Mouse (Mus musculus) Muller cell, postnatal 12 days (primary cell): Measurements from ENCODE around the gene Gm13278.
"Not testable (repeated sequence)": the region's sequence is repeated elsewhere in the genome, so short reads cannot be mapped to it uniquely, and the experiment has no call there.

Experiments used
- DNase-seq: peaks from one replicate; pipeline ENCODE4 v3.0.0-alpha.2; 2015; ENCODE audit errors: inconsistent ontology term

Gene Gm13278

GRCm38 (mm10) chr4:88793936-88794675, 2.8 kb downstream of the Gm13278 start, which contains the start of gene Gm13275:
Gm13275 (plus strand) TSS chr4:88794487.
- not testable (repeated sequence) for DNase-seq

GRCm38 (mm10) chr4:88797097-88797496, 5.7 kb downstream of the Gm13278 start, which contains the start of gene Gm13279:
Gm13279 (plus strand) TSS chr4:88797397.
- DNase-seq: not testable (repeated sequence)

- DNase-seq: not testable (repeated sequence)
Observed at GRCm38 (mm10) chr4:88799365-88799764, 8.0 kb downstream of the Gm13278 start, which contains the start of gene Gm13285. Gm13285 (plus strand) TSS chr4:88799665.

- not testable (repeated sequence) for DNase-seq
Observed at GRCm38 (mm10) chr4:88802954-88803353, 11.6 kb downstream of the Gm13278 start, which contains the start of gene Gm13287. Gm13287 (plus strand) TSS chr4:88803254.

GRCm38 (mm10) chr4:88805231-88805630, 13.9 kb downstream of the Gm13278 start, which contains the start of gene Gm13288:
Gm13288 (plus strand) TSS chr4:88805531.
- not testable (repeated sequence) for DNase-seq

GRCm38 (mm10) chr4:88805761-88806160, 14.4 kb downstream of the Gm13278 start:
- DNase-seq: not testable (repeated sequence)

- DNase-seq: no peak
Observed at GRCm38 (mm10) chr4:88815928-88816327, 24.6 kb downstream of the Gm13278 start, which contains the start of gene Ifna7. Ifna7 (plus strand) TSS chr4:88816228.

- no peak for DNase-seq
Observed at GRCm38 (mm10) chr4:88819659-88820058, 28.3 kb downstream of the Gm13278 start, which contains the start of gene Ifna11. Ifna11 (plus strand) TSS chr4:88819959.

- DNase-seq: no peak
Observed at GRCm38 (mm10) chr4:88822995-88823394, 31.6 kb downstream of the Gm13278 start.

- DNase-seq: not testable (repeated sequence)
Observed at GRCm38 (mm10) chr4:88827116-88827515, 35.8 kb downstream of the Gm13278 start, which contains the start of gene Ifna6. Ifna6 (plus strand) TSS chr4:88827416.

GRCm38 (mm10) chr4:88830523-88830922, 39.2 kb downstream of the Gm13278 start:
- DNase-seq: no peak

GRCm38 (mm10) chr4:88835225-88835624, 43.9 kb downstream of the Gm13278 start, which contains the start of gene Ifna5:
Ifna5 (plus strand) TSS chr4:88835525.
- not testable (repeated sequence) for DNase-seq

- DNase-seq: no peak
Observed at GRCm38 (mm10) chr4:88838828-88839227, 47.5 kb downstream of the Gm13278 start.

- DNase-seq: no peak
Observed at GRCm38 (mm10) chr4:88840058-88840457, 48.7 kb downstream of the Gm13278 start.

GRCm38 (mm10) chr4:88841438-88841911, 50.1 kb downstream of the Gm13278 start, which contains the start of gene Ifna4:
Ifna4 (plus strand) TSS chr4:88841861.
- no peak for DNase-seq
